Mouse (Mus musculus): ENCODE measurements at regions not wholly inside any gene's neighbourhood (a gene's known extent, or its start where the extent isn't known, plus 50 kb on each side); places are given as distances from the start of the nearest gene placed in this dataset.

- no peak for TF ChIP-seq CTCF (conservative IDR thresholded peaks at IDR 0.05; ENCODE audit: low read length)
- no peak for TF ChIP-seq POU5F1 (IDR thresholded peaks at IDR 0.05; ENCODE audit: borderline replicate concordance, low read length)
These were observed 243.9 kb upstream of the Pik3r1 start for GRCm38 (mm10) chr13:102011965-102012364.

Data from E14TG2a.4 (cell line).